Mouse (Mus musculus) heart, postnatal 0 days (tissue): ENCODE measurements at regions not wholly inside any gene's neighbourhood (a gene's known extent, or its start where the extent isn't known, plus 50 kb on each side); places are given as distances from the start of the nearest gene placed in this dataset.

ENCODE experiments used
- CTCF ChIP-seq: IDR thresholded peaks from 2 replicates; pipeline ENCODE4 v1.5.1; 2016; ENCODE audit warnings: antibody characterized with exemption, control low read depth, low read depth
- EP300 ChIP-seq: IDR thresholded peaks from 2 replicates; pipeline ENCODE4 v1.6.1; 2016; ENCODE audit warnings: antibody characterized with exemption, low read depth

GRCm38 (mm10) chr4:142909355-142909947, 303.3 kb downstream of the Prdm2 start:
- no peak for TF ChIP-seq CTCF
- no peak for TF ChIP-seq EP300
